Mouse (Mus musculus) B cell, adult 2 months (primary cell): Measurements from ENCODE around the gene Lilr4b.
"Not testable (repeated sequence)": the region's sequence is repeated elsewhere in the genome, so short reads cannot be mapped to it uniquely, and the experiment has no call there.

ENCODE experiments used
- DNase-seq, 2 experiments: peaks; one replicate each; pipeline ENCODE4 v3.0.0; 2022

The Lilr4b gene

GRCm38 (mm10) chr10:51480397-51480796 is at the start of gene Lilr4b, which contains the start of gene Gm49339:
TSS of gene Lilr4b (plus strand) at chr10:51480632.
TSS of gene Gm49339 (plus strand) at chr10:51480612.
- not testable (repeated sequence) for DNase-seq

- no peak for DNase-seq
These were observed 47.5 kb upstream of the Lilr4b start for GRCm38 (mm10) chr10:51432940-51433339.

- DNase-seq, result no peak
These were observed 44.7 kb upstream of the Lilr4b start for GRCm38 (mm10) chr10:51435684-51436083.

- DNase-seq, result no peak
These were observed 28.8 kb upstream of the Lilr4b start for GRCm38 (mm10) chr10:51451610-51452009.

GRCm38 (mm10) chr10:51453616-51454298 is 26.7 kb upstream of the Lilr4b start:
- DNase-seq, result peak; percentile 48 to 49

GRCm38 (mm10) chr10:51454365-51454764 is 26.1 kb upstream of the Lilr4b start:
- DNase-seq, result no peak

- DNase-seq, result peak; percentile 39 to 50
These were observed 24.7 kb upstream of the Lilr4b start for GRCm38 (mm10) chr10:51455762-51456161.

- DNase-seq, result no peak
These were observed 24.1 kb upstream of the Lilr4b start for GRCm38 (mm10) chr10:51456369-51456768.

- DNase-seq, result not testable (repeated sequence)
These were observed 16.6 kb upstream of the Lilr4b start for GRCm38 (mm10) chr10:51463800-51464199.

- not testable (repeated sequence) for DNase-seq
These were observed 10.3 kb downstream of the Lilr4b start, which contains the start of gene Lilrb4a for GRCm38 (mm10) chr10:51490691-51491090. TSS of gene Lilrb4a (plus strand) at chr10:51490956.

- DNase-seq, result no peak
These were observed 39.6 kb downstream of the Lilr4b start for GRCm38 (mm10) chr10:51520021-51520420.

GRCm38 (mm10) chr10:51521453-51521852 is 41.0 kb downstream of the Lilr4b start:
- DNase-seq, result no peak

GRCm38 (mm10) chr10:51526090-51526489 is 45.7 kb downstream of the Lilr4b start:
- DNase-seq, result no peak

- DNase-seq, result no peak
These were observed 46.2 kb downstream of the Lilr4b start for GRCm38 (mm10) chr10:51526633-51527032.

- DNase-seq, result peak; percentile 7 to 21
These were observed 48.5 kb downstream of the Lilr4b start for GRCm38 (mm10) chr10:51528840-51529434.

- no peak for DNase-seq
These were observed 49.1 kb downstream of the Lilr4b start for GRCm38 (mm10) chr10:51529497-51529896.

- no peak for DNase-seq
These were observed 50.4 kb downstream of the Lilr4b start for GRCm38 (mm10) chr10:51530813-51531212.
